Mouse (Mus musculus) stomach, postnatal 0 days (tissue): Measurements from ENCODE around the gene Gadd45g.

Experiments used
- CTCF ChIP-seq: IDR thresholded peaks from 2 replicates; pipeline ENCODE4 v1.5.1; 2016; ENCODE audit warnings: antibody characterized with exemption, low read depth, mild to moderate bottlenecking, moderate library complexity
- EP300 ChIP-seq: optimal IDR thresholded peaks from 2 replicates; pipeline ENCODE3; 2016; ENCODE audit warnings: antibody characterized with exemption

- TF ChIP-seq CTCF (no peak), EP300 (no peak)
Measured at GRCm38 (mm10) chr13:51806220-51806619, 40.3 kb upstream of the Gadd45g start.
